Comparison of ENCODE assay signal across 14 mouse cellular contexts in genomic region chr6:113404649-113405448, GRCm38 (mm10). TPM values are rescaled to one million over a fixed set of nuclear protein-coding genes. Genes with fewer than 3 reads are reported as not detected.
DNase-seq lines count a peak whose midpoint lies in the region; ATAC-seq lines count a peak whose summit lies in the region.
"Had no signal": no experiment of that assay in that cellular context is flagged by ENCODE, and none has a peak within 500 bp of the region (broad histone marks: within the 10 kb centered on the region; RNA-seq: fewer than 3 reads in every experiment).

No protein-coding gene starts in this region.

- no peak overlapping the region for H3K4me2 ChIP-seq in hindbrain, embryonic 14.5 days (replicated peaks)
- no peak overlapping the region for H3K4me2 ChIP-seq in hindbrain, embryonic 11.5 days (replicated peaks; ENCODE audit: low read depth, low read length)
- no peak overlapping the region for H3K4me2 ChIP-seq in kidney, embryonic 16.5 days (replicated peaks; ENCODE audit: low read depth, low read length)
- H3K4me2 ChIP-seq: lung, embryonic 14.5 days had no signal

- peak; percentile 24; the same call in 1 of the 2 replicates for ATAC-seq in hindbrain, embryonic 14.5 days (ENCODE audit: low FRiP score)
- no peak for ATAC-seq in hindbrain, embryonic 11.5 days (ENCODE audit: low FRiP score)
- ATAC-seq in kidney, embryonic 16.5 days (ENCODE audit: low FRiP score, low TSS enrichment), result peak; percentile 71
- ATAC-seq in inflammation-experienced regulatory T-cells, adult 6 months, result no peak
- ATAC-seq: activated CD4-positive, CD25-positive, alpha-beta regulatory T cell, adult 4 months had no signal

- WGBS in hindbrain, embryonic 14.5 days, result 75% methylated on average over 12 of the region's 12 CpGs
- 77% methylated on average over 12 of the region's 12 CpGs for WGBS in hindbrain, embryonic 11.5 days
- WGBS in kidney, embryonic 16.5 days, result 72% methylated on average over 12 of the region's 12 CpGs

- peaks cover 33% of the 10 kb centered on the region for H3K36me3 ChIP-seq in hindbrain, embryonic 14.5 days (replicated peaks; ENCODE audit: control insufficient read depth, insufficient read depth)
- 0 out of 2 replicates have a peak, but pooled peaks cover 4% of the 10 kb centered on the region for H3K36me3 ChIP-seq in hindbrain, embryonic 11.5 days (ENCODE audit: control insufficient read depth, insufficient read depth, low read length)
- H3K36me3 ChIP-seq in kidney, embryonic 16.5 days (ENCODE audit: insufficient read depth, low read length), result 0 out of 2 replicates have a peak, but pooled peaks cover 4% of the 10 kb centered on the region

- H3K9ac ChIP-seq in hindbrain, embryonic 14.5 days, result no peak overlapping the region
- no peak overlapping the region for H3K9ac ChIP-seq in hindbrain, embryonic 11.5 days (ENCODE audit: low read depth, low read length)
- H3K9ac ChIP-seq in kidney, embryonic 16.5 days (replicated peaks; ENCODE audit: low read length), result no peak overlapping the region
- H3K9ac ChIP-seq: lung, embryonic 14.5 days had no signal

- no peak for DNase-seq in hindbrain, embryonic 14.5 days (ENCODE audit: low spot score)
- DNase-seq in hindbrain, embryonic 11.5 days (ENCODE audit: low spot score), result no peak
- peak; percentile 59 for DNase-seq in retina, adult 2 months (ENCODE audit: low read depth, low spot score)
- DNase-seq in retina, embryonic 14.5 days (ENCODE audit: low spot score), result no peak
- no peak for DNase-seq in right cerebral cortex, postnatal 25 days
- DNase-seq: heart, adult 2 months; heart, postnatal 4 days; left cerebral cortex, postnatal 4 days; lung, embryonic 14.5 days had no signal

- H3K27me3 ChIP-seq in hindbrain, embryonic 14.5 days (ENCODE audit: control insufficient read depth, insufficient read depth, low read length), result no peaks in the 10 kb centered on the region
- no peaks in the 10 kb centered on the region for H3K27me3 ChIP-seq in hindbrain, embryonic 11.5 days (ENCODE audit: control insufficient read depth, insufficient read depth, low read length)
- no peaks in the 10 kb centered on the region for H3K27me3 ChIP-seq in kidney, embryonic 16.5 days (ENCODE audit: insufficient read depth, low read length)
- H3K27me3 ChIP-seq: megakaryocyte, embryonic 14.5 days had no signal

- no peaks in the 10 kb centered on the region for H3K9me3 ChIP-seq in hindbrain, embryonic 14.5 days (ENCODE audit: control insufficient read depth, low read length)
- no peaks in the 10 kb centered on the region for H3K9me3 ChIP-seq in hindbrain, embryonic 11.5 days (ENCODE audit: control insufficient read depth, low read length)
- no peaks in the 10 kb centered on the region for H3K9me3 ChIP-seq in kidney, embryonic 16.5 days (ENCODE audit: low read length)
- H3K9me3 ChIP-seq: embryonic facial prominence, embryonic 10.5 days; megakaryocyte, embryonic 14.5 days had no signal

- no peak overlapping the region for H3K27ac ChIP-seq in hindbrain, embryonic 14.5 days
- no peak overlapping the region for H3K27ac ChIP-seq in hindbrain, embryonic 11.5 days (ENCODE audit: low read depth, low read length)
- H3K27ac ChIP-seq in kidney, embryonic 16.5 days (ENCODE audit: low read length), result peak overlapping the region; percentile 17; the same call in 1 of the 2 replicates
- H3K27ac ChIP-seq: embryonic facial prominence, embryonic 10.5 days; heart, adult 2 months had no signal

- no peaks in the 10 kb centered on the region for H3K4me1 ChIP-seq in hindbrain, embryonic 14.5 days (replicated peaks; ENCODE audit: control insufficient read depth, insufficient read depth, low read length)
- no peaks in the 10 kb centered on the region for H3K4me1 ChIP-seq in hindbrain, embryonic 11.5 days (replicated peaks; ENCODE audit: control insufficient read depth, insufficient read depth, low read length)
- no peaks in the 10 kb centered on the region for H3K4me1 ChIP-seq in kidney, embryonic 16.5 days (ENCODE audit: insufficient read depth, low read length)

- no peak overlapping the region for H3K4me3 ChIP-seq in hindbrain, embryonic 14.5 days (replicated peaks; ENCODE audit: low read length)
- H3K4me3 ChIP-seq in hindbrain, embryonic 11.5 days (ENCODE audit: low read depth, low read length), result no peak overlapping the region
- H3K4me3 ChIP-seq in kidney, embryonic 16.5 days (ENCODE audit: low read length), result no peak overlapping the region
- H3K4me3 ChIP-seq: embryonic facial prominence, embryonic 10.5 days; heart, adult 2 months; megakaryocyte, embryonic 14.5 days had no signal

RNA-seq across cellular contexts. Expression of gene Rpusd3, which starts 14.3 kb away (rescaled TPM):
- polyA plus RNA-seq in hindbrain, embryonic 14.5 days (2014; fragmentation: Nextera tagmentation; extraction: Ambion mirVana), result 15.0 and 19.0 TPM in 2 replicates
- polyA plus RNA-seq in hindbrain, embryonic 11.5 days (2014; fragmentation: Nextera tagmentation; extraction: Ambion mirVana), result 23.0 and 26.3 TPM in 2 replicates
- 31.5 and 31.7 TPM in 2 replicates for polyA plus RNA-seq in kidney, embryonic 16.5 days (2015; fragmentation: Nextera tagmentation; extraction: Ambion mirVana)
- polyA plus RNA-seq in inflammation-experienced regulatory T-cells, adult 6 months (2017; shearing (Covaris generic)), result 10 to 100 TPM in 2 of 3 experiments, 1 to 10 TPM in 1; 6.5 to 13.4 (median 12.0) TPM

RNA-seq across cellular contexts. Expression of gene Ttll3, which starts 15.8 kb away (rescaled TPM):
- 7.0 and 8.1 TPM in 2 replicates for polyA plus RNA-seq in hindbrain, embryonic 14.5 days (2014; fragmentation: Nextera tagmentation; extraction: Ambion mirVana)
- polyA plus RNA-seq in hindbrain, embryonic 11.5 days (2014; fragmentation: Nextera tagmentation; extraction: Ambion mirVana), result 4.1 and 4.2 TPM in 2 replicates
- polyA plus RNA-seq in kidney, embryonic 16.5 days (2015; fragmentation: Nextera tagmentation; extraction: Ambion mirVana), result 3.4 and 4.4 TPM in 2 replicates
- polyA plus RNA-seq in inflammation-experienced regulatory T-cells, adult 6 months (2017; shearing (Covaris generic)), result 10 to 100 TPM in 2 of 3 experiments, 1 to 10 TPM in 1; 6.6 to 18.5 (median 16.4) TPM

RNA-seq across cellular contexts. Expression of gene Arpc4, which starts 26.9 kb away (rescaled TPM):
- polyA plus RNA-seq in hindbrain, embryonic 14.5 days (2014; fragmentation: Nextera tagmentation; extraction: Ambion mirVana), result 231 and 235 TPM in 2 replicates
- polyA plus RNA-seq in hindbrain, embryonic 11.5 days (2014; fragmentation: Nextera tagmentation; extraction: Ambion mirVana), result 208 and 210 TPM in 2 replicates
- 401 and 410 TPM in 2 replicates for polyA plus RNA-seq in kidney, embryonic 16.5 days (2015; fragmentation: Nextera tagmentation; extraction: Ambion mirVana)
- 100 to 1,000 TPM; 516 to 980 (median 581) TPM for polyA plus RNA-seq in inflammation-experienced regulatory T-cells, adult 6 months (2017; shearing (Covaris generic))

RNA-seq across cellular contexts. Expression of gene Tada3, which starts 27.2 kb away (rescaled TPM):
- 62.6 and 67.0 TPM in 2 replicates for polyA plus RNA-seq in hindbrain, embryonic 14.5 days (2014; fragmentation: Nextera tagmentation; extraction: Ambion mirVana)
- 56.3 and 60.2 TPM in 2 replicates for polyA plus RNA-seq in hindbrain, embryonic 11.5 days (2014; fragmentation: Nextera tagmentation; extraction: Ambion mirVana)
- 63.5 and 66.7 TPM in 2 replicates for polyA plus RNA-seq in kidney, embryonic 16.5 days (2015; fragmentation: Nextera tagmentation; extraction: Ambion mirVana)
- 10 to 100 TPM; 27.5 to 44.5 (median 43.3) TPM for polyA plus RNA-seq in inflammation-experienced regulatory T-cells, adult 6 months (2017; shearing (Covaris generic))

RNA-seq across cellular contexts. Expression of gene Cidec, which starts 30.7 kb away (rescaled TPM):
- not detected in 2 replicates for polyA plus RNA-seq in hindbrain, embryonic 14.5 days (2014; fragmentation: Nextera tagmentation; extraction: Ambion mirVana)
- not detected in 2 replicates for polyA plus RNA-seq in hindbrain, embryonic 11.5 days (2014; fragmentation: Nextera tagmentation; extraction: Ambion mirVana)
- not detected in 2 replicates for polyA plus RNA-seq in kidney, embryonic 16.5 days (2015; fragmentation: Nextera tagmentation; extraction: Ambion mirVana)
- polyA plus RNA-seq in inflammation-experienced regulatory T-cells, adult 6 months (2017; shearing (Covaris generic)), result not detected
- polyA plus RNA-seq: activated CD4-positive, CD25-positive, alpha-beta regulatory T cell, adult 4 months; embryonic facial prominence, embryonic 10.5 days; lung, embryonic 14.5 days had no signal

Comparison
In these comparisons a context has a peak if more than half of its experiments do, and no peak if none do; other contexts are left out.
1. ATAC-seq: peak in hindbrain, embryonic 14.5 days (single experiment) and kidney, embryonic 16.5 days (single experiment); none in hindbrain, embryonic 11.5 days (single experiment) and inflammation-experienced regulatory T-cells, adult 6 months (single experiment).